Mouse (Mus musculus) ovary, adult 18-20 months (tissue): ENCODE data around the gene Gm597.

Experiments
- DNase-seq: peaks from one replicate; pipeline ENCODE4 v3.0.0; 2022; ENCODE audit warnings: low spot score, mixed read lengths

Gene Gm597

GRCm38 (mm10) chr1:28780152-28780551 lies at the start of gene Gm597:
Gene Gm597, minus strand, starts transcription at chr1:28780252.
- no peak for DNase-seq

GRCm38 (mm10) chr1:28807689-28808088 lies 27.6 kb upstream of the Gm597 start:
- DNase-seq, result no peak

DNA sequence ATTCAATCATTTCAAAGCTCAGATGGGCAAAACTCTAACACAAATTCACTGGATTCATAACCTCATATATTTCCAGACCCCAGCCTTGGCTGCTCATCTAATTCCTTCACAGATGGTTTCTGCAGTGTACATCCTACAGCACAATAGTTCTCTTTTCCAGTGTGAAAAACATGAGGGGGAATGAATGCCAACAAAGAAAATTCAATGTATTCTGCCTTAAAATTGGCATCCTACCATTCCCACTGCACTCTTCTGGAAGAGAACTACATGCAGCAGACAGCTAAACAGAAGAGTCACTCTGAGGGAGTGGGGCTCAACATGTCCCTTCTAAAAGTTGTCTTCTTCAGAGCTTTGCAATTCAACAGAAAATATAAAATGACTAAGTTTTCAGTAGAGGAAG lies 26.6 kb upstream of the Gm597 start:
- DNase-seq, result no peak

DNA sequence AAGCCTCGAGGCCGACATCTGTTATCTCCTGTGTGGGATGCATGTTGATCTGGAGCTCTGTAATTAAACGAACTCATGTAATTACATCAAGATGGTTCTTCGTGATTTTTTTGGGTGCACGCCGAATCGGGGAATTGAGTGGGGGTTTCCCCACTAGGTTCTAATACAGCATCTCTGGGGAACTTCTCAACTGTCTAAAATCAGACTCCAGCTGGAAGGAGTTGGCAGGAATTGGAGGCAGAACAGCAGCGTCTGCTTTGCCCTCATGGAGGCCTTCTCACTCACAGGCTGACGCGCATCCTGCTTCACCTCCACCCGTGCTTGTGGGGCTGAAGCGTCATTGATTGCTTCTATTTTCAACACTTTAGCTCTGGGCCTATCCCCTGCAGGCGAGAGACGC lies 20.8 kb upstream of the Gm597 start:
- no peak for DNase-seq
